Mouse (Mus musculus) urinary bladder, postnatal 10 days (tissue): Measurements from ENCODE around the gene Klf6.

ENCODE experiments used
- DNase-seq: peaks from one replicate; pipeline ENCODE4 v3.0.0; 2022; ENCODE audit warnings: low spot score

Gene Klf6

DNA sequence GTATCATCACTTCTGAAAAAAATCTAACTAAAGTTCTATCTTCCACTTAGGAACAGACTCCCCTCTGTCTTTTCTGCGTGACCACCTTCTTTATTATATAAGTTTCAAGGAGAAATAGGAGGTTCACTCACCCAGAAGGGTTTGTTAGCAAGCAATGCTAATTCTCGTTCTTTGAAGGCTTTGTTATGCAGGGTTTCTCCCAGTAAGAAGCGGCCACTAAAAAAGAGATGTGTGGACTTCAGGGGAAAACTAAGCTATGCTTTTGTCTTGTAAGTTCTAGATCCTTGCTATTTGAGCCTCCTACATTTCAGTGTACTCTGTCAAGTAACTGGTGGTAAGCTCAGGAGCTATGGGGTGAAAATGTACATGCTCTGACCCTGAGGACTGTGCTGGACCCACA, 38.4 kb downstream of the Klf6 start:
- DNase-seq: no peak

GRCm38 (mm10) chr13:5913201-5913600, 51.9 kb downstream of the Klf6 start:
- DNase-seq: no peak

GRCm38 (mm10) chr13:5917360-5917759, 56.1 kb downstream of the Klf6 start:
- DNase-seq: no peak

DNA sequence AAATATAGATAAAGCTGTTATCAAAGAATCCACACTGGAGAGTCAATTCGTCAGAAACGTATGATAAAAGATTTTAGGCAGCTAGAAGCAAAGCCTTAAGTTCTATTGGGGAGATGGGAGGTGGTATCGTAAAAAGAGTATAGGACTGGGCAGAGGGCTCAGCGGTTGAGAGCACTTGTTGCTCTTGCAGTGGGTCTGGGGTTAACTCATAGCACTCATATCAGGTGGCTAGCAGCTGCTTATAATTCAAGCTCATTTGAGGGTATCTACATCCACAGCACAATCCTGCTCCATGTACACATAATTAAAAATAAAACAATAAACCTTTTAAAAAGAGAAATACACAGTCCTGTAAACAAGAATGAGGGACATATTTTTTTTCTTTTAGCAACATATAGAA, 58.7 kb downstream of the Klf6 start:
- no peak for DNase-seq
